Mouse (Mus musculus): Measurements from ENCODE around the gene Sema3e. TPM values are rescaled to one million over a fixed set of nuclear protein-coding genes. Genes with fewer than 3 reads are reported as not detected.
A peak's percentile ranks its signal among the peaks of the same experiment; 100 is the strongest.

Gene Sema3e
- 10 to 100 TPM; 14.6 to 15.3 TPM for total RNA-seq (2021)

DNA sequence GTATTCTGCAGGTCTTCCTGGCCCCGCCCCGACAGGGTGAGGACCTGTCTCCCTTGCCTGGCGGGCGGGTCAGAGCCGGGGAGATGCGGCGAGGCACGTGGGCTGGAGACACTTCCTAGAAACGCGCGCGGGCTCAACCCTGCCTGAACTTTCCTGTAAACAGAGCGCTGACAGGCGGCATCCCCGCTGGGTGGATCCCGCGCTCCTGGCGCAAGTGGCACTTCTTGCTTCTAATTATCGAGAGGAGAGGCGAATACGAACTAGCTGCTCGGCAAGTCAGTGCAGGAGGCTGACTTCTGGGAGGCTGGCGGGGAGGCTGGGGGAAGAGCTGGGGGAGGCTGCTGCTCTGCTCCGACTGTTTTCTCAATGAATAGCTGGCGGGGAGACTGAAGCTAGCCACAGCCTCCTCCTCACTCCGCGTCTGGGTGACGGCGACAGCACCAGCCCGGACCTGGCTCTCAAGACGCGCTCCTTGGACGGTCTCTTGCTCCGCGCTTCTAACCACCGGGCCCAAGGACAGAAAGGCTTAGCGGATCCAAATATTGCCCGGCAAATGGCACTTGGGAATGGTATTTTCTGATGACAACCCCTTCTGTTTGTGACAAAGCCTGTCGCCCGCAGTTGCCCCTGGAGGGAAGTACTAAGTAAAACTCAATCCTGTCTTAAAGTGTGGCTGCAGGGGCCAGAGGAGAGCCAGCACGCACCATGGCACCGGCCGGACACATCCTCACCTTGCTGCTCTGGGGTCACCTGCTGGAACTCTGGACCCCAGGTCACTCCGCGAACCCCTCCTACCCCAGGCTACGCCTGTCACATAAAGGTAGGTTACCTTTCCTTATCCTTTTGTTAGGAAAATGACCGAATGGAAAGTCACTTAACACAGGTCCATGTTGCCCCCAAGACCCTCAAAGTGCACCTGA is at the start of gene Sema3e:
Gene Sema3e, plus strand, starts transcription at position 72 of the 920 bp plus-strand sequence.
- intact Hi-C loops (cut with DNase I) = no loop called here
- DNase-seq (ENCODE audit: low spot score in 2 of 2) = peak; percentile 37 to 56

DNA sequence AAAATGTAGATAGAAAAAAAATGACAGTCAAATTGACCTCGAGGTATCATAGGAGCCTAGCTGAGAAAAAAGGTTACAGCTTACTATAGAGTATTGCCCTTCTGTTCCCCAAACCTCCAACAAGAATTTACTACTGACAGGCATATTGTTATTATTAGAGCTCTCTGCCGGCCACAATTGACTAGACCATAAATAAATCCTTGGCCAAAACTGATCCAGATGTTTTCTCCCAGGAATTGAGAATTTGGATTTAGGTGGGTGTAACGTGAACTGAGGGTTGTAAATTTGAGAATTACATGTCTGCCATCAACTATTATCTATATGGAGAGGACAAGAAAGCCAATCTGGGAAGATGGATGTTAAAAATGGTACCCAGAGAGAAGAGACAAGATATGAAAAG is 47.5 kb upstream of the Sema3e start:
- DNase-seq (ENCODE audit: low spot score in 2 of 2) = no peak
- intact Hi-C loops (cut with DNase I) = no loop called here

DNA sequence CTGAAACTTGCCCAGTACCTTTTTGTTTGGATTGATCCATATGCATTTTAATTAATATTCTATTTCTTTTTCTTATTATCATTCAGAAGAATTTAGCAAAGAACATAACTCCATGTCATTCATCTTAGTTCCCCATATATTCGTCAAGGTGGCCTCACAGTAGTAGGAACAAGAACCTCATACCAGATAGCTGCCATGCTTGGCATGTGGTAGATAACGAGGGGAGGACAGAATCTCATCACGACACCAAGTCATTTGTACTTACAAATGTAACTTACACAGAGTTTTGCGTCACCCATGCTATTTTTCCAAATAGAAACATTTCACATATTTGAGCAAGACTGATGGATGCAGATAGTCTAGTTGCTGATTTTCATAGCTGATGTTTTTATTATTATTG is 45.9 kb upstream of the Sema3e start:
- intact Hi-C loops (cut with DNase I) = no loop called here
- no peak for DNase-seq (ENCODE audit: low spot score in 2 of 2)

DNA sequence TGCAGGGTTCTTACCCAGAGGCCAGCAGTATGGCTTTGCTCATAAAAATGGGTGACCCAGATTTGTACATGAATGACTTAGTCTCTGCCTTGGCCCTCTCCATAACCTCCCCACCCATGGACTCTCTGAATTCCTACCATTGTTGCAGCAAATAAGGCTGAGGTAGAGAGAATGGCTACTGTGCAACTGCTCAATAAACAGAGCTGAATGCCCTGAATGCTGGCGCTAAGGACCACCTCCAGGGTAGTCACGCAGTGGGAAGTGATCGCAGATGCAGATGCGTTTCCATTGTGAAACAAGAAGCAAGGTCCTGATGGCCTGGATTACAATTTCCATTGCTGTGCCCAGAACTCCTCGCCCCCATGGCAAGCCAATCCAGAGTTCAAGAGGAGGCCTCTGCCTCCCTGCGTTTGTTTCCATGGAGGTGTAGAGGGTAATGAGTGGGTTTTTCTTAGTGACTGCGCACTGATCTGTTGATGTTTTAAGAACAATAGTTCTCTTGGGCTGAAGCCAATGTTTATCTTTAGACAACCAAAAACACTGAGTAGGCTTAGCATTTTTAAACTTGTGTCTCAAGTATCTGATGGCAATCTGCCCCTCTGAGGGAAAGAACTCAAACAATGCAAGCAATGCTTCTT is 42.5 kb upstream of the Sema3e start:
- DNase-seq (ENCODE audit: low spot score in 2 of 2) = no peak
- intact Hi-C loops (cut with DNase I) = no loop called here

DNA sequence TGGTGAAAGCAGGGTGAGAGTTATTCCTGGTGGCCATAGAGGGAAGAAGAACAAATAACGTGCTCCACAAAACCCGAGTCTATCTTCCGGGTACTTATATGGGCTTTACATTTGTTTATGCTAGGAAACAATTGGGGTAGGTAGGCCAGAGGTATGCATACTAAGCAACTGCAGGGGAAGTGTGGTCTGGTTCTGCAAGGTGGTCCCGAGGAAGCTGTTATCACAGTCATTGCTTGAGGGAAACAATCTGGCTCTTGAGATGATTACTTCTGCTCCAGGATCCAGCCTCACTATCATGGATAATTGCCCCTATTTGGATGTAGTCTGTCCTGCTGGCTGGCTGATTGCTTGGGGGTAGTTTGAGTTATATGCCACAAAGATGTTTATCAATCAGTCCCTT is 41.5 kb upstream of the Sema3e start:
- DNase-seq (ENCODE audit: low spot score in 2 of 2) = no peak
- intact Hi-C loops (cut with DNase I) = no loop called here

DNA sequence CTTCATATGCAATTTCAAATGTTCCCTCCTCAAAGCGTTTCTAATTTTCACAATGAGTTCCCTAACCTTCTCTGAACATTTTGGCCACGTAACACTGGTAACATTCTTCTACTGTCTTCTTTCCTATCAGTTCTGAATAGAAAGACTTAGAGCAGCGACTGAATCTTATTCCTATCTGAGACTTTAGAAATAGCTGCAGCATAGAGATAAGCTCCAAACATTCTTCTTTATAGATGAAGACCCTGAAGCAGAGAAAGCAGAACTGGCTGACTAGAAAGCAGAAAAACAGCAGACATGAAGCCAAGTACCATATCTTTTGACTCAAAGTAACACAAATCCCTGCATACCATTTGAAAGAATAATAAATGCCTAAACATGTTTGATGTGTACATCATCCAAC is 39.4 kb upstream of the Sema3e start:
- no peak for DNase-seq (ENCODE audit: low spot score in 2 of 2)
- intact Hi-C loops (cut with DNase I) = no loop called here

DNA sequence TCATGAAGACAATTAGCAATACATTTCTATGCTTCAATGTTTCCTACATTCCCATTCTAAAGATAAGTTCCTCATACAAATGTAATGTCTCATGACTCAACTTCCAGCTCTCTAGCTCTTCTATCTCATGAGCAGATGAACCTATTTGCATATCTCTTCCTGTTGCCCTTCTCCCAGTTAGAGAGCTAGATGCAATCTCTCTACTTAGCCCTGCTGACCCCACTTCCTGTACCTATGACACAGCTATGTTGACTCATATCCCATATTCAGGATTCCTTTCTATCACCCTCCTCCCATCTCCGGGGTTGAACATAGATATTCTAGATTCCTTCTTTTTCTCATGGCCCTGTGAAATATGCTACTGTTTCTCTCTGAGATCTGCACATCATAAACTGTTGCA is 38.0 kb upstream of the Sema3e start:
- DNase-seq (ENCODE audit: low spot score in 2 of 2) = no peak
- intact Hi-C loops (cut with DNase I) = no loop called here

DNA sequence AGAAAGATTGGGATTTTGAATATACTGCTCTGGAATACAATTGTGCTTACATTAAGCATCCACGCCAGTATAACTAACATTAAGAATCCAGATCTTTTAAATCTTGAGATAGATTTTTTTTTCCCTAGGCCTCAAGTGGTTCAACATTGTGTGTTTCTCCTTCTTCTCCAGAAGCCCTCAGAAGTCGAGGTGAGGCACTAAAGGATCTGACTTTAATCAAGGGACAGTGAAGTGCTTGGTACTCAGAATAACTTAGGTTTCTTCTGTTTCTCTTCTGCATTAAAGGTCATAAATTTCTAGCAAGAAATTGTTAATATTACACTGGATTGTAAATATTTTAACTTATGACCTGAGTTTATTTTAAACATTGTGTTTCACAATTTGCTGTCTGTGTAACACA is 37.1 kb upstream of the Sema3e start:
- intact Hi-C loops (cut with DNase I) = no loop called here
- no peak for DNase-seq (ENCODE audit: low spot score in 2 of 2)

DNA sequence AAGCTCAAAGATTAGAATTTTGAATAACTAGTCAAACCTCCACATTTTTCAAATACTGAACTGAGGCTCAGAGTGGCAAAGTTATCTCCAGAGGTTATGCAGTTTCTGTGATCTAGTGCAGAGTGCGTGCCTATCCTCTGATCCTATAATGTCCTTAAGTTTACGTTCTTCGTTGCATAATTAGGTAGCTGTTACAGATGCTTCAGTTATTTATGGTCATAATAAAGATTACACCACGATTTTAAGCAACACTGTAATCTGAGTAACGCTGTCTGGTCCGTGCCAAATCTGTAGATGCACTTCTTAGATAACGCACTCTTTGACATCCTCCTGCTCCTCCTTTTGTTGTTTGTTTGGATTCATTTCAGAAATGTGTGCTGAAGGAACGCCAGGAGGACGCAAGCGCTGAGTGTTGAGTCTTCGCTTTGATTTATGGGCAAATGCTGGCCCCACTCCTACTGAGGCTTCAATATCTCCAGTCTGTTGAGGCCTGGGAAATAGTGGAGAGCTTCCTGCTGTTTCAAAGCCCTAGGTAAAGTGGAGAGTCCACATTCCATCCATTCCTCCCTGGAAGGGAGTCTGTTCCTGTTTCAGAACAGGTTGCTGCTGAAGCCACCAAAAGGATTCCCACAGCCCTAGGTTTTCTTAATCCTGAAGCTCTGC is 32.2 kb upstream of the Sema3e start:
- DNase-seq (ENCODE audit: low spot score in 2 of 2) = no peak
- intact Hi-C loops (cut with DNase I) = no loop called here

DNA sequence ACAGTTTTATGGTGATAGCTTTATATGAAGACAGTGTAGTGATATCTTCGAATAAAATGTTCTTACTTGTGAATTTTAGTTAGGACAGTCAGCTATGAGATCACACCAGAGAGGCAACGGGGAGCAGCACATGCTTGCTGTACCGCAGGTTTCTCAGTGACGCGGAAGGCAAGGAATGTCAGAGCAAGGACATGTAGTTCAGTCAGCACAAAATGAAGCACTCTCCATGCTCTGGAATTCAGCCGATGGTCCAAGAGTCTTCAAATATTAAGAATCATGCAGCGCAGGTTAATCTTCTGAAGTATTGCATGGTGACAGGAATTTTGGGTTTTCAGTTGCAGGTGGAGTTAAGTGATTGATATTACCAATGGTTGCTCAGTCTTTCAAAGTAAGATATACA is 3.3 kb downstream of the Sema3e start:
- no peak for DNase-seq (ENCODE audit: low spot score in 2 of 2)
- intact Hi-C loops (cut with DNase I) = no loop called here

DNA sequence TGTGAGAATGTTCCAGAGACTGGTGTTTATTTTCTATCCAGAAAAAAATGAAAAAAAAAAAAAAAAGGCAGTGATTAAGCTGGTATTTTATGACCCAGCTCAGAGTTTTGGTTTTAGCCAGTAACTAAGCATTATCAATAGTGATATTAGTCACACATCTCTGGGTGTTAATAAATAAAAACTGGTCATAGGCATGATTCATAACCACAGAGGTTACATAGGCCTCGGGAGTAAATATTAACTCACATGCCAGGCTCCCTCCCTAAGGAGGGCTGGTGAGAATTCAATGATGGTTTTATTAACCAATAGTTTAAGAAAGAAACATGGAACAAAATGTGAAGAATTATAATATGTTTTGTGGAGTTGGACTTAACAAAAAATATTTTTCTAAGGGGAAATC is 5.7 kb downstream of the Sema3e start:
- intact Hi-C loops (cut with DNase I) = no loop called here

DNA sequence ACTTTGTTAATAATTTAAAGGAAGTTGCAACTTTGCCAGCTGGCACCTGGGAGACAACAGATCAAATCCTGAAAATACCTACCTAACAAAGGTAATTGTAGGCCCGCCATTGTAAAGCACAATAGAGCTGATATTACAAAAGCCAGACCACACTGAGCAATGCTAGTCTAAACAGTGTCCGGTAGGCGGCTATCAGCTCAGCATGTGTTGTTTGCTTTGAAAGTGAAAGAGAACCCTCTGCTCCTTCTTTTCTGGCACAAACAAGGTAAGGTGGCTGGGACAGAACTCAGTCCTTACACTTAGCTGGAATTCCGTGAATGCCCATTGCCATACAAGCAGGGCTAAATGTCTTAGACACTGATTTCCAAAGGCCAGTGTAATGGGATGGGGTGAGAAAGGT is 7.0 kb downstream of the Sema3e start:
- intact Hi-C loops (cut with DNase I) = no loop called here
- DNase-seq (ENCODE audit: low spot score in 2 of 2) = no peak

More for the DNA sequence above, 5.7 kb downstream of the Sema3e start:
- no peak for DNase-seq (ENCODE audit: low spot score in 2 of 2)

DNA sequence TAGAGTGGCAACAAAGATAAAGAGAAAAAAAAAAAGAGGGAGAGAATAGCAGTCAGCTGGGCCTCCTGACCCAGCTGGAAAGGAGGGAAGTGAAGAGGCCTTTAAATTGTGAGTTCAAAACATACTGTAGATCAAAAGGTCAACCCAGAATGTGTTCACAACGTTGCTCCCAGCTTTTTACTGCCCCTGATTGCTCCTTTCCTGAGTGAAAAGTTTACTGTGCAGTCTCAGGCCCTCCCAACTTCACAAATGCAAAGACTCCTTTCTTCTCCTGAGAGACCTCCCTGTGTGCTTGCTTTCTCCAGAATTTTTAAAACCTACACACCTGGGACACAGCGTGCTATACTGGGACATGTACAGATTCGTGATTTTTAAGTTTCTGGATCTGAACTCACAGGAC is 8.2 kb downstream of the Sema3e start:
- intact Hi-C loops (cut with DNase I) = no loop called here
- DNase-seq (ENCODE audit: low spot score in 2 of 2) = no peak

DNA sequence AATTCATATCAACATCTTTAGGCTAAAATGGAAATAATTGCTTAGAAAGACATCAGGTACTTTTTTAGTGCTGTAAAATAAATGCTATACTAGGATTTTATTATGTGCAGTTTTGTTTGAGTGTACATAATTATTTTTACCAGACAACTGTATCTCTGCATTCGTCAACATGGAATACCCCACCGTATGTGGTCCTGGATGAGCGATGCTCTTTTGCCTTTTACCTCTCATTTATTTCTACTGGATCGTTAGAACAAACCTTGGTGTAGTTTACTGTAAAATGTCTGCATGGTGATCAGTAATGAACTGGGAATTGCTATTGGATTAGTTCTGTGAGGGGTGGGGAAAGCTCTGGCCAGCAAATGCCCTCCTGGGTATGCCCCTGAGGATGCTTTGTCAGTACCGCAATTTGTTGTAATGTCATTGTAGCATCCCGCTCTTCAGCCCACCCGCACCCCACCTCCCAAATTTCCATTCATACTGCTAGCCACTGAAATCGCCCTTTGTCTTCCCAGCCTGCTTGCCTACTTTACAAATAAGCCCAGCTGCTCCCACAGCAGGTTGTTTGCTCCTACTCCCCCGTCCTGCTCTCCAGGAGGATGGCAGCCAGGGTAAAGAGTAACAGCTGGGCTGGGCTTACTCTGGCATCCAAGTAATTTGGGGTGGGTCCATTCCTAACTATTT is 13.9 kb downstream of the Sema3e start:
- intact Hi-C loops (cut with DNase I) = no loop called here

DNA sequence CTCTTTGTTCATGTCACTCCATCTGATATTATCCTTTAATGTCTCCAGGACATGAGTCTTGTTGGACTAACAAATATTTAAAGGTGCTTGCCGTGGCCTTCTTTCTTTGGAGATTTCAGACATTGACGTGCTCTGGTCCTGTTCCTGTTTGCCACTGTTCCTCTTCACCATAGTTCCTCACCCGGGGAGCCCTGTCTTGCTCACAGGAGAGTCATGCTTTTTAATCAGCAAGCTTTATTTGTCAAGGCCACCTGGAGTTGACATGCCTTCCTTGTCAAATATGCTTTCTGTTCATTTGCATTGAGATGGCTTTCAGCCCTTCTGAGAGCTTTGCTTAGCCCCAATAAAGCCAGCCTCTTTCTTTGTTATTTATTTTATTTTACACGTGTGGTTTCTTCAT is 15.1 kb downstream of the Sema3e start:
- DNase-seq (ENCODE audit: low spot score in 2 of 2) = no peak
- intact Hi-C loops (cut with DNase I) = no loop called here

More for the DNA sequence above, 13.9 kb downstream of the Sema3e start:
- DNase-seq (ENCODE audit: low spot score in 2 of 2) = no peak

DNA sequence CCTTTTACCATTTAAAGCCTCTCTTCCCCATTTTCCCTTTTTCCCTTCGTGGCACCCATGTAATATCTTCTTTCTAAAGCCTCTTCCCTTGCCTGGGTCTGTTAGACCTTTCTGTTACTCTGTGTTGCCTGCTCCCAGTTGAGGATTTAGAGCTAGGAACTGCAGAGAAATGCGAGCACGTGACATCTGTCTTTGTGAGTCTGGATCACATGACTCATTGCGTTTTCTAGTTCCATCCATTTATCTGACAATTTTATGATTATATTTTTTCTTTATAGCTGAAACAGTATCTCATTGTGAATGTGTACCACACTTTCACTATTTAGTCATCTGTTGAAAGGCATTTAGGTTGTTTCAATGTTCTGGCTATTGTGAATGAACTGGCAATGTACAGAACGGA is 18.0 kb downstream of the Sema3e start:
- intact Hi-C loops (cut with DNase I) = no loop called here
- DNase-seq (ENCODE audit: low spot score in 2 of 2) = no peak

DNA sequence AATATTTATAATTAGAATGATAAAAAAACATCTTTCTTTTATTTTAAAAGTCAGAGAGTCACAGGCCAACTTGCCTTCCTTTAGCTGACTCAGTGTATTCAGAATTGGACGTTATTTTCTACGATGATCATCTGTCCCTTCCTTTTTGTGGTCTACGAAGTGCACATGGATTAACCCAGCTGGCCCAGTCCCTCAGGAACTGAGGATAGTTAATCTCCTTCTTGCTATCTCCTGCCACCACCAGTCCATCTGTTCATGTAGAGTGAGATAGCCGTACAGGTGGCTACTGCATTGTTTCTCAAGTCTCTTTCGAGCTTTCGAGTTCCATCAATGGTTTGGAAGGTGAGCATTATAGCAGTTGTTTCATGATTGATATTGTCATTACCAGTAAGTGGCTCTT is 18.9 kb downstream of the Sema3e start:
- no peak for DNase-seq (ENCODE audit: low spot score in 2 of 2)
- intact Hi-C loops (cut with DNase I) = no loop called here

DNA sequence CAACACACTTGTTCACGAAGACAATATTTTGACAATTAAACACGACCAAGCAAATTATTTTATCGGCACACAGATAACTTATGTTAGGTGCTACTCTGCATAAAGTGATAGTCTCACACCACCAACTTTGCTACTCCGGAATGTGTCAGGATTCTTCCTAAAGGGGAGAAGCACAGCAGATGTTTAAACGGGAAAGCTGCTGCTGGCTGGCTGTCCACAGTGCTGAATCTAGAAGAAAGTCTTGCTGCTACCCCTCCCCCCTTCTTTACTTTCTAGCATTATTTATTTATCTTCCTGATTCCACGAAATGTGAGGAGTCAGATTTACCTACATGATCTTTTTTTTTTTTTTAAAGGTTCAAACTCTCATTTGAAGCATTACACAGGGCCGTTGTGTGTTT is 23.6 kb downstream of the Sema3e start:
- DNase-seq (ENCODE audit: low spot score in 2 of 2) = no peak
- intact Hi-C loops (cut with DNase I) = no loop called here

DNA sequence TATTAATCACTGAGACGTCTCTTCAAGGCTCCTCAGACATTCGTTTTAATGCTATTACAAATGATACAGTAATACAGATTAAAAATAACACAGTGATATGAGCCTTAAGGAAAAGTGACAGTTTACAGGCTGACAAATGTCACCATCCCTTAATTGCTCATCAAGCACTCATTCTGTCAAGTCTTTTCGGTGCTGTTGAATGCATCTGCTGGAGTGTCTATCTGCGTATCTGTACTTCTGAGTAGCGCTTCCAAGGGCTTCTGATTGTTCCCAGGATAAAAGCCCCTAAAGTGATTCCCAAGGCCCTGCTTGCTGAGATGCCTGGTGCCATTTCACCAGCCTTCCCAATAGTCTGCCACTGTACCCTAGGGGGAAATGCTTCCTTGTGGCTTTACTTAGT is 29.4 kb downstream of the Sema3e start:
- no peak for DNase-seq (ENCODE audit: low spot score in 2 of 2)
- intact Hi-C loops (cut with DNase I) = no loop called here

DNA sequence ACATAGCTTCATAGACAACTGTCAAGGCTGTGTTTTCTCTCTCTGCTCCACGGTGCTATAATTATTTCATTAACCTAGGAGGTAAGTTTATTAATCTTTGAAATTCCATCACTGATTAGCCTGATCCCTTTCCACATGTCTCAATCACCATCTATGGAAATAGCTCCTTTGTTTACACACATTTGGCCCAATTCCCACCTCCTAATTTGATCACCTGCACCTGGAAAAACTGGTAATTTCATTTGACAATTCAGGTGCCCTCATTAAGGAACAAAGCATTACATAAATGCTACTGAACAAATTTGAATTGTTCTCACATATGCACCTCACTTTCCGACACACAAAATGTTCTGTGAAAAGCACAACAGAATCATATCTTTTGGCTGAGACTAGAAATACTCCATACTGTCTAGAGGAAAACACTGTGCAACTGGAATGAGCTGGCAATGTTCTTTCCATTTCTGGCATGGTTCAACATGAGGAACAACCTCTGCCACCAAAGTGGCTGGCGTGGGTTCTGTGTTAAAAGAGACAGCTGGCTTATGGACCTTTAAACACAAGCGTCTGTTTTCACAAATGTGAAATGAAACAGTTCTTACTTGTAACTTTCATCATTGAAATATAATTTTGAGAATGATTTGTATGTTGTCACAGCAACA is 34.9 kb downstream of the Sema3e start:
- DNase-seq (ENCODE audit: low spot score in 2 of 2) = no peak
- intact Hi-C loops (cut with DNase I) = no loop called here
